ENCODE assay signal across 8 mouse cellular contexts in genomic region chr5:130029142-130029897, GRCm38 (mm10). TPM values are rescaled to one million over a fixed set of nuclear protein-coding genes. Genes with fewer than 3 reads are reported as not detected.
DNase-seq lines count a peak whose midpoint lies in the region; ATAC-seq lines count a peak whose summit lies in the region.

TSS of gene Asl (minus strand) at chr5:130029247.
TSS of gene Crcp (plus strand) at chr5:130029290.

- H3K9ac ChIP-seq in lung, embryonic 16.5 days (ENCODE audit: low read length): peak within 1 kb of the TSS; percentile 85

- H3K9me3 ChIP-seq in hindbrain, embryonic 10.5 days: no peaks in the 10 kb centered on the region
- no peaks in the 10 kb centered on the region for H3K9me3 ChIP-seq in lung, embryonic 16.5 days (ENCODE audit: control insufficient read depth, low read length)

- H3K4me3 ChIP-seq in hindbrain, embryonic 10.5 days: peak within 1 kb of the TSS; percentile 70
- peak within 1 kb of the TSS; percentile 84 for H3K4me3 ChIP-seq in lung, embryonic 16.5 days (ENCODE audit: low read length)

- peak; percentile 87 for DNase-seq in NIH3T3 (ENCODE audit: low read depth)
- peak; percentile 85 for DNase-seq in cerebellum, adult 9-11 months
- peak; percentile 73 to 93 for DNase-seq in frontal cortex, adult 2 months (ENCODE audit: extremely low spot score in 1 of 2, low spot score in 1 of 2)
- peak; percentile 84 for DNase-seq in hindbrain, embryonic 10.5 days (ENCODE audit: low spot score)
- DNase-seq in layer of hippocampus, adult 9-11 months: peak; percentile 84
- peak; percentile 58 for DNase-seq in ovary, adult 18-20 months (ENCODE audit: low spot score)
- peak; percentile 79 for DNase-seq in thymus, postnatal 0 days (ENCODE audit: low spot score)

- WGBS in hindbrain, embryonic 10.5 days: 1% methylated on average over 51 of the region's 51 CpGs
- WGBS in lung, embryonic 16.5 days: 2% methylated on average over 51 of the region's 51 CpGs

- H3K4me2 ChIP-seq in lung, embryonic 16.5 days (ENCODE audit: low read depth, low read length): peak within 1 kb of the TSS; percentile 81

- H3K4me1 ChIP-seq in hindbrain, embryonic 10.5 days (replicated peaks): peaks cover 13% of the 10 kb centered on the region
- peaks cover 4% of the 10 kb centered on the region; the same call in 1 of the 2 replicates for H3K4me1 ChIP-seq in lung, embryonic 16.5 days (replicated peaks; ENCODE audit: control insufficient read depth, insufficient read depth, low read length)

- ATAC-seq in lung, embryonic 16.5 days (ENCODE audit: low read depth): peak; percentile 89

- peak within 1 kb of the TSS; percentile 95 for H3K27ac ChIP-seq in hindbrain, embryonic 10.5 days
- peak within 1 kb of the TSS; percentile 92 for H3K27ac ChIP-seq in lung, embryonic 16.5 days (ENCODE audit: low read length)

- no peaks in the 10 kb centered on the region for H3K36me3 ChIP-seq in hindbrain, embryonic 10.5 days
- H3K36me3 ChIP-seq in lung, embryonic 16.5 days (ENCODE audit: control insufficient read depth, insufficient read depth, low read length): no peaks in the 10 kb centered on the region

- no peaks in the 10 kb centered on the region for H3K27me3 ChIP-seq in hindbrain, embryonic 10.5 days (ENCODE audit: insufficient read depth, poor library complexity, severe bottlenecking)
- no peaks in the 10 kb centered on the region for H3K27me3 ChIP-seq in lung, embryonic 16.5 days (ENCODE audit: control insufficient read depth, insufficient read depth, low read depth, low read length)

RNA-seq across cellular contexts. Expression of gene Asl, which starts in this region (rescaled TPM):
- polyA plus RNA-seq in frontal cortex, adult 2 months (2012; rRNA removed): 25.0 and 29.6 TPM in 2 replicates
- 37.9 and 40.8 TPM in 2 replicates for polyA plus RNA-seq in hindbrain, embryonic 10.5 days (2016; fragmentation: Nextera tagmentation; extraction: Ambion mirVana)
- 26.1 and 31.2 TPM in 2 replicates for polyA plus RNA-seq in lung, embryonic 16.5 days (2015; fragmentation: Nextera tagmentation; extraction: Ambion mirVana)
- polyA plus RNA-seq in thymus, postnatal 0 days (2015; fragmentation: Nextera tagmentation; extraction: Ambion mirVana): 32.2 and 37.8 TPM in 2 replicates

RNA-seq across cellular contexts. Expression of gene Crcp, which starts in this region (rescaled TPM):
- 41.8 and 44.8 TPM in 2 replicates for polyA plus RNA-seq in frontal cortex, adult 2 months (2012; rRNA removed)
- 57.6 and 61.3 TPM in 2 replicates for polyA plus RNA-seq in hindbrain, embryonic 10.5 days (2016; fragmentation: Nextera tagmentation; extraction: Ambion mirVana)
- polyA plus RNA-seq in lung, embryonic 16.5 days (2015; fragmentation: Nextera tagmentation; extraction: Ambion mirVana): 37.0 and 41.3 TPM in 2 replicates
- polyA plus RNA-seq in thymus, postnatal 0 days (2015; fragmentation: Nextera tagmentation; extraction: Ambion mirVana): 49.7 and 50.4 TPM in 2 replicates

Comparison
In these comparisons a context has a peak if more than half of its experiments do, and no peak if none do; other contexts are left out.
1. Peak in every context shown above with its lines: DNase-seq, ATAC-seq, H3K4me3 ChIP-seq and H3K27ac ChIP-seq.